Mouse (Mus musculus) myocyte (in vitro differentiated cells): ENCODE results near the gene Cytip. TPM values are rescaled to one million over a fixed set of nuclear protein-coding genes. Genes with fewer than 3 reads are reported as not detected.

ENCODE experiments used
- H3K27me3 ChIP-seq: one replicate; pipeline ENCODE4 v1.6.1; 2011; ENCODE audit not compliant: control insufficient read depth, insufficient read depth, insufficient read length
- H3K36me3 ChIP-seq: one replicate; pipeline ENCODE4 v1.6.1; 2011; ENCODE audit not compliant: control insufficient read depth, insufficient read depth
- H3K4me2 ChIP-seq: one replicate; pipeline ENCODE4 v1.6.1; 2011; ENCODE audit warnings: low read depth, control low read depth
- H3K4me3 ChIP-seq: one replicate; pipeline ENCODE4 v1.5.1; 2011; ENCODE audit warnings: mild to moderate bottlenecking, control low read depth, moderate library complexity
- H3K79me2 ChIP-seq: one replicate; pipeline ENCODE4 v1.6.1; 2011; ENCODE audit not compliant: control insufficient read depth, insufficient read depth
- H3ac ChIP-seq: one replicate; pipeline ENCODE4 v1.6.1; 2011; ENCODE audit not compliant: control insufficient read depth, insufficient read length
- CEBPB ChIP-seq: IDR thresholded peaks from 2 replicates; pipeline ENCODE4 v1.6.1; 2011; ENCODE audit warnings: mild to moderate bottlenecking, moderate library complexity; ENCODE audit not compliant: poor library complexity, insufficient read depth, severe bottlenecking
- E2F4 ChIP-seq: IDR thresholded peaks from one replicate; pipeline ENCODE4 v1.6.1; 2011; ENCODE audit warnings: mild to moderate bottlenecking, control low read depth, moderate library complexity; ENCODE audit not compliant: insufficient read depth
- MAX ChIP-seq: IDR thresholded peaks from one replicate; pipeline ENCODE4 v1.6.1; 2011; ENCODE audit warnings: low read depth, mild to moderate bottlenecking, control low read depth
- MYOD1 ChIP-seq, 3 experiments: IDR thresholded peaks; one replicate each; pipeline ENCODE4 v1.6.1; 2011; ENCODE audit warnings: control low read depth in 2 of 3, low read depth in 2 of 3, mild to moderate bottlenecking in 2 of 3, moderate library complexity in 1 of 3; ENCODE audit not compliant: insufficient read length in 2 of 3, control insufficient read depth in 1 of 3
- MYOG ChIP-seq, 3 experiments: IDR thresholded peaks; one replicate each; pipeline ENCODE4 v1.6.1; 2011; ENCODE audit warnings: control low read depth in 2 of 3, low read depth in 2 of 3, mild to moderate bottlenecking in 2 of 3; ENCODE audit not compliant: insufficient read length in 2 of 3, control insufficient read depth in 1 of 3, insufficient read depth in 1 of 3
- POLR2A ChIP-seq: IDR thresholded peaks from one replicate; pipeline ENCODE4 v1.6.1; 2011; ENCODE audit warnings: low read depth, mild to moderate bottlenecking, control low read depth, moderate library complexity; ENCODE audit not compliant: insufficient read length
- POLR2AphosphoS2 ChIP-seq: IDR thresholded peaks from one replicate; pipeline ENCODE4 v1.6.1; 2011; ENCODE audit warnings: low read depth, control low read depth; ENCODE audit not compliant: insufficient read length
- REST ChIP-seq: IDR thresholded peaks from one replicate; pipeline ENCODE4 v1.6.1; 2011; ENCODE audit warnings: mild to moderate bottlenecking, control low read depth, moderate library complexity; ENCODE audit not compliant: insufficient read depth, insufficient read length
- SRF ChIP-seq: IDR thresholded peaks from one replicate; pipeline ENCODE4 v1.6.1; 2011; ENCODE audit warnings: low read depth; ENCODE audit not compliant: control insufficient read depth, insufficient read length
- TCF12 ChIP-seq: IDR thresholded peaks from one replicate; pipeline ENCODE4 v1.6.1; 2011; ENCODE audit warnings: mild to moderate bottlenecking, control low read depth; ENCODE audit not compliant: poor library complexity, insufficient read depth, severe bottlenecking
- TCF3 ChIP-seq: IDR thresholded peaks from one replicate; pipeline ENCODE4 v1.6.1; 2011; ENCODE audit warnings: low read depth, control low read depth; ENCODE audit not compliant: insufficient read length
- USF1 ChIP-seq: IDR thresholded peaks from one replicate; pipeline ENCODE4 v1.6.1; 2011; ENCODE audit warnings: low read depth, mild to moderate bottlenecking, control low read depth, moderate library complexity
- polyA plus RNA-seq: library from polyadenylated mRNA; unstranded; fragments of >200 nt; fragmentation: generic; extraction: Trizol; gene quantifications from one replicate; pipeline ENCODE4 v1.2.1, GENCODE M21; 2012; ENCODE audit warnings: missing spikeins

The Cytip gene
- polyA plus RNA-seq, 1 experiment, result 0.05 TPM

GRCm38 (mm10) chr2:58156108-58156415 lies 39.3 kb downstream of the Cytip start:
- TF ChIP-seq SRF, result no peak
- TF ChIP-seq POLR2AphosphoS2, result no peak
- TF ChIP-seq USF1, result no peak
- TF ChIP-seq MAX, result no peak
- no peak for TF ChIP-seq MYOD1 (IDR thresholded peaks at IDR 0.05; ENCODE audit: control insufficient read depth in 1 of 3, insufficient read length in 2 of 3, low read depth in 2 of 3)
- no peak for TF ChIP-seq TCF3
- TF ChIP-seq REST, result no peak
- TF ChIP-seq TCF12, result no peak
- no peak for TF ChIP-seq CEBPB
- TF ChIP-seq E2F4, result no peak
- Histone ChIP-seq H3K36me3 (no peaks in the 10 kb centered on the region), H3K4me2 (no peak overlapping the region), H3K79me2 (no peaks in the 10 kb centered on the region), H3ac (no peak overlapping the region), H3K4me3 (no peak overlapping the region), H3K27me3 (no peaks in the 10 kb centered on the region)

- Histone ChIP-seq H3K27me3 (no peaks in the 10 kb centered on the region), H3K79me2 (no peaks in the 10 kb centered on the region), H3K36me3 (no peaks in the 10 kb centered on the region), H3ac (no peak overlapping the region), H3K4me2 (peak overlapping the region; percentile 24), H3K4me3 (no peak overlapping the region)
- TF ChIP-seq E2F4, result no peak
- no peak for TF ChIP-seq CEBPB
- no peak for TF ChIP-seq REST
- TF ChIP-seq MYOG (IDR thresholded peaks at IDR 0.05; ENCODE audit: control insufficient read depth in 1 of 3, insufficient read depth in 1 of 3, insufficient read length in 2 of 3, low read depth in 2 of 3), result no peak
- TF ChIP-seq SRF, result no peak
- no peak for TF ChIP-seq TCF3
- no peak for TF ChIP-seq TCF12
- no peak for TF ChIP-seq MAX
- TF ChIP-seq POLR2A, result no peak
- no peak for TF ChIP-seq USF1
These were observed 39.8 kb downstream of the Cytip start for GRCm38 (mm10) chr2:58155271-58156107.

DNA sequence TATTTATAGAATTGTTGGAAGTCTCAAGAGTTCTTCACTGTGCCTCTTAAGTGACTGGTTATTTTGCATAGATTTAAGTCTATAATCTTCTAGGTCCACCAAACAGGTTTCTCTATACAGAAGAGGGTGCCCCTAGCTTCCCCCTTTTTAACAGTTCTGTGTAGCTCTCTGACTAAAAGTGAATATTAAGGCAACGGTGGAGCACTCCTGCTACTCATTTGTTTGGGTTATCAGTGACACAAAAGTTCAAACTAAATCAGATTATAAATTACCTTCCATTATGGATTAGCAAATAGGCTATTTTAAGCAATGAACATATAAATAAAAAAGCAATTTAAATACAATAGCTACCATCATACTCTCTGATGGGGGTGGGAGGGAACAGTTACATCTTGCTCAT lies 40.8 kb downstream of the Cytip start:
- H3K79me2 ChIP-seq, result no peaks in the 10 kb centered on the region
- TF ChIP-seq TCF12, result no peak
- TF ChIP-seq CEBPB, result no peak
- no peak for TF ChIP-seq SRF
- no peak for TF ChIP-seq MAX
- TF ChIP-seq USF1, result no peak
- no peak for TF ChIP-seq TCF3
- TF ChIP-seq REST, result no peak
- no peak for TF ChIP-seq MYOG (IDR thresholded peaks at IDR 0.05; ENCODE audit: control insufficient read depth in 1 of 3, insufficient read depth in 1 of 3, insufficient read length in 2 of 3, low read depth in 2 of 3)
- no peak for TF ChIP-seq MYOD1 (IDR thresholded peaks at IDR 0.05; ENCODE audit: control insufficient read depth in 1 of 3, insufficient read length in 2 of 3, low read depth in 2 of 3)
- no peak for TF ChIP-seq POLR2AphosphoS2
- no peak for TF ChIP-seq E2F4
- TF ChIP-seq POLR2A, result no peak
- H3K4me2 ChIP-seq, result no peak overlapping the region
- no peak overlapping the region for H3K4me3 ChIP-seq
- no peak overlapping the region for H3ac ChIP-seq
- H3K36me3 ChIP-seq, result no peaks in the 10 kb centered on the region
- no peaks in the 10 kb centered on the region for H3K27me3 ChIP-seq

GRCm38 (mm10) chr2:58153742-58154141 lies 41.6 kb downstream of the Cytip start:
- no peaks in the 10 kb centered on the region for H3K27me3 ChIP-seq
- H3K4me3 ChIP-seq, result no peak overlapping the region
- no peak for TF ChIP-seq E2F4
- no peak overlapping the region for H3K4me2 ChIP-seq
- no peaks in the 10 kb centered on the region for H3K79me2 ChIP-seq
- no peaks in the 10 kb centered on the region for H3K36me3 ChIP-seq
- H3ac ChIP-seq, result no peak overlapping the region

DNA sequence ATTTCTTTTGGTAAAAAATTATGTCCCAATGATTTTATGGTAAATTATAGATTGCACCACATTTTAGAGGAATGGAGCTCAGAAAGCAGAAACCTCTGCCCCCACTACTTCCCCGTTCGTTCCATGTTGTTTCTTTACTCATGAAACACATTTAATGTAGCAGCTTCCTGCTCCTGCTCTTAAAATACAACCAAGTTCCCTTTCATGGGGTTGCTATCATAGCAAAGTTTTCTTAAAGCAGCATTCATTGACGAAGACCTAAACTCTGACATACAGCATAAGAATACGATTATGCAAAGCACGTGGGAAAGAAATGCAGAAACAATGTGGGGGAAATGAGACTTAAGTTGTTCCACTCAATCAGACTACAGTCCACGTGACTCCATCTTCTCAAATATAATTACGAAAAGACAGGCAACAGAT lies 45.3 kb downstream of the Cytip start:
- Histone ChIP-seq H3K79me2 (no peaks in the 10 kb centered on the region), H3K36me3 (no peaks in the 10 kb centered on the region), H3K4me2 (no peak overlapping the region), H3K4me3 (no peak overlapping the region), H3K27me3 (no peaks in the 10 kb centered on the region), H3ac (no peak overlapping the region)
- no peak for TF ChIP-seq TCF3
- no peak for TF ChIP-seq TCF12
- TF ChIP-seq POLR2AphosphoS2, result no peak
- no peak for TF ChIP-seq MAX
- TF ChIP-seq USF1, result no peak
- TF ChIP-seq CEBPB, result no peak
- TF ChIP-seq SRF, result no peak
- TF ChIP-seq E2F4, result no peak
- no peak for TF ChIP-seq REST
- TF ChIP-seq MYOG (IDR thresholded peaks at IDR 0.05; ENCODE audit: control insufficient read depth in 1 of 3, insufficient read depth in 1 of 3, insufficient read length in 2 of 3, low read depth in 2 of 3), result no peak
- TF ChIP-seq POLR2A, result no peak
- no peak for TF ChIP-seq MYOD1 (IDR thresholded peaks at IDR 0.05; ENCODE audit: control insufficient read depth in 1 of 3, insufficient read length in 2 of 3, low read depth in 2 of 3)
